Mouse (Mus musculus) stomach, embryonic 16.5 days (tissue): ENCODE data around the gene Zcchc10. TPM values are rescaled to one million over a fixed set of nuclear protein-coding genes. Genes with fewer than 3 reads are reported as not detected.
"Not testable (repeated sequence)": the region's sequence is repeated elsewhere in the genome, so short reads cannot be mapped to it uniquely, and the experiment has no call there.

ENCODE experiments used
- ATAC-seq: fragments of 200-750 bp; cut with Nextera tagmentation; 2 replicates; pipeline ENCODE4 v1.8.0; 2017; ENCODE audit warnings: moderate number of reproducible peaks, moderate TSS enrichment; ENCODE audit not compliant: insufficient read depth, low FRiP score
- H3K27ac ChIP-seq: fragments of 300-500 bp; sonication (generic); 2 replicates; pipeline ENCODE4 v1.5.1; 2014; ENCODE audit warnings: low read length
- H3K27me3 ChIP-seq: fragments of 300-500 bp; sonication (generic); 2 replicates; pipeline ENCODE4 v1.6.1; 2014; ENCODE audit warnings: low read length, control low read depth, mixed read lengths; ENCODE audit not compliant: control insufficient read depth, insufficient read depth
- H3K36me3 ChIP-seq: fragments of 300-500 bp; sonication (generic); 2 replicates; pipeline ENCODE4 v1.6.1; 2014; ENCODE audit warnings: low read length; ENCODE audit not compliant: control insufficient read depth, insufficient read depth
- H3K4me1 ChIP-seq: fragments of 300-500 bp; sonication (generic); 2 replicates; pipeline ENCODE4 v1.6.1; 2014; ENCODE audit warnings: low read length, control low read depth, mixed read lengths; ENCODE audit not compliant: control insufficient read depth, insufficient read depth
- H3K4me2 ChIP-seq: fragments of 300-500 bp; sonication (generic); 2 replicates; pipeline ENCODE4 v1.6.1; 2014; ENCODE audit warnings: low read depth, low read length, mixed read lengths
- H3K4me3 ChIP-seq: fragments of 300-500 bp; sonication (generic); replicated peaks from 2 replicates; pipeline ENCODE4 v1.5.1; 2014; ENCODE audit warnings: mild to moderate bottlenecking, low read length
- H3K9ac ChIP-seq: fragments of 300-500 bp; sonication (generic); 2 replicates; pipeline ENCODE4 v1.6.1; 2014; ENCODE audit warnings: low read length
- H3K9me3 ChIP-seq: fragments of 300-500 bp; sonication (generic); replicated peaks from 2 replicates; pipeline ENCODE4 v1.6.1; 2016; ENCODE audit warnings: low read length, control low read depth; ENCODE audit not compliant: control insufficient read depth
- WGBS: fragments of 180-500 bp; shearing (Covaris S2); extraction: QIAGEN DNeasy Blood & Tissue Kit; methylation state at CpG from one replicate; pipeline ENCODE4 v1.1.7; 2014; 5-methylcytosine and 5-hydroxymethylcytosine counted together
- polyA plus RNA-seq: library from polyadenylated mRNA; unstranded; fragments of >200 nt; fragmentation: Nextera tagmentation; extraction: Ambion mirVana; gene quantifications from 2 replicates; pipeline ENCODE4 v1.2.1, GENCODE M21; 2015

Gene Zcchc10
- polyA plus RNA-seq, 1 experiment from 2014 or later = 19.5 TPM

DNA sequence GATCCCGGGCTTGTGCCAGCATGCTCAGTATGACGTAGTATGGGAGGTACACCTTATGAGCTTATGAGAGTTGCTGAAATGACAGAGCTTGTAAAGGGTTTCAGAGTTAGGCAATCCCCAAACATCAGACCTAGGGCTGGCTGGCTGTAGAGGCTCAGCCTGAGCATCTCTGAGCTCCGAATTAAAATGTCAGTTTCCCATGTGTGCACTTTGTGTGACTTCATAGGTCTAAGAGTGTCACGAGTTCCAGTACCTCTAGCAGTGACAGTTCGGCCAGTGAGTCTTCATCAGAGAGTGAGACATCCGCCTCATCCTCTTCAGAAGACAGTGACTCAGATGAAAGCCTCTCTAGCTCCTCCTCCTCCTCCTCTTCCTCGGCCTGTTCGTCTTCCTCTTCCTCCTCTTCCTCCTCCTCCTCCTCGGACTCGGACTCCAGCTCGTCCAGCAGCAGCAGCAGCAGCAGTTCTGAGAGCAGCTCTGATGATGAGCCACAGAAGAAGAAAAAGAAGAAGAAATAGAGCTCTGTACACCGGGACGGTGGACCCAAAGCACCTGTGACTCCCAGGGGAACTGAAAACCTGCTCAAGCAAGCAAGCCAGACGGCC is 7.7 kb downstream of the Zcchc10 start:
- Histone ChIP-seq H3K4me1 (no peaks in the 10 kb centered on the region), H3K9ac (no peak overlapping the region), H3K9me3 (no peaks in the 10 kb centered on the region), H3K27me3 (no peaks in the 10 kb centered on the region), H3K36me3 (peaks cover 7% of the 10 kb centered on the region; the same call in 1 of the 2 replicates), H3K4me2 (no peak overlapping the region), H3K4me3 (no peak overlapping the region), H3K27ac (no peak overlapping the region)
- 86% methylated on average over 14 of the region's 14 CpGs for WGBS
- ATAC-seq = no peak

GRCm38 (mm10) chr11:53335505-53336181 is 11.2 kb downstream of the Zcchc10 start:
- WGBS = 41% methylated on average over 3 of the region's 3 CpGs
- no peaks in the 10 kb centered on the region for H3K36me3 ChIP-seq
- H3K4me1 ChIP-seq = no peaks in the 10 kb centered on the region
- H3K27ac ChIP-seq = no peak overlapping the region
- H3K9ac ChIP-seq = no peak overlapping the region
- no peak; the same call in 1 of the 2 replicates for ATAC-seq
- no peaks in the 10 kb centered on the region for H3K9me3 ChIP-seq
- H3K4me2 ChIP-seq = no peak overlapping the region
- H3K27me3 ChIP-seq = no peaks in the 10 kb centered on the region
- H3K4me3 ChIP-seq = no peak overlapping the region

DNA sequence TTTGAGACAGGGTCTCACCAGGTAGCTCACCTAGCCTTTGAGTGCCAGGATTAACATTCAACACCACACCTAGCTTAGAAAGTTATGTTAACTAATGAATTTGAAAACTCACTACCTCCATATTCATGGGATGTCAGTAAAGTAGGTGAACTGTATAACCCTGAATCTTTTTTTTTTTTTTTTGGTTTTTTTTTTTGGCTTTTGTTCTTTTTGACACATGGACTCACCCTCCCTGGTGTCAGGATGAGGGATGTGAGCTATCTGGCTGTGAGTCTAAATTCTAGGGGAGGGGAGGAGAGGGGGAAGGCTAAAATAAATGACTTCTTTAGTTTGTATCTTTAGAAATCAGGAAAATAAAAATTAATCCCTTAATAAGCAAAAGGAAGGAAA is 11.7 kb downstream of the Zcchc10 start:
- Histone ChIP-seq H3K4me2 (no peak overlapping the region), H3K4me3 (no peak overlapping the region), H3K9ac (no peak overlapping the region), H3K27me3 (no peaks in the 10 kb centered on the region), H3K9me3 (no peaks in the 10 kb centered on the region), H3K27ac (no peak overlapping the region), H3K36me3 (no peaks in the 10 kb centered on the region), H3K4me1 (no peaks in the 10 kb centered on the region)
- no peak for ATAC-seq

DNA sequence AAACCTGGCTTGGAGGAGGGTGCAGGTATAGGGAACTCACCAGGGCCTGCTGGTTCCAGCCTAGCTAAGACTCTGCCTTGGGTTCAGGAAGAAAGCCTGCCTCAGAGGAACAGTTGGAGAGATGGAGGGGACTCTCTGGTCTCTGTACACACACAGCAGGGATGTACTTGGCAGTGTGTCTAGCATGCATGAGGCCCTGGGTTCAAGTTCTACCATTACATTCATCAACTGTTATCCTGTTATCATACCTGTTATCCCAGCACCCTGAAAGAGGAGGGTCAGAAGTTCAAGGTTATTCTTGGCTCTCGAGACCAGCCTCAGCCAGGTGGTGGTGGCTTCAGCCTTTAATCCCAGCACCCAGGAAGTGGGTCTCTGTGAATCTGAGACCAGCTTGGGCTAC is 12.4 kb downstream of the Zcchc10 start:
- ATAC-seq = no peak
- Histone ChIP-seq H3K9ac (no peak overlapping the region), H3K27me3 (no peaks in the 10 kb centered on the region), H3K4me2 (no peak overlapping the region), H3K27ac (no peak overlapping the region), H3K36me3 (no peaks in the 10 kb centered on the region), H3K4me3 (no peak overlapping the region), H3K4me1 (no peaks in the 10 kb centered on the region), H3K9me3 (no peaks in the 10 kb centered on the region)
- WGBS = 53% methylated on average over 1 of the region's 1 CpGs

GRCm38 (mm10) chr11:53337684-53338083 is 13.2 kb downstream of the Zcchc10 start:
- no peak overlapping the region for H3K9ac ChIP-seq
- no peak overlapping the region for H3K27ac ChIP-seq
- H3K4me2 ChIP-seq = no peak overlapping the region
- no peaks in the 10 kb centered on the region for H3K36me3 ChIP-seq
- H3K9me3 ChIP-seq = no peaks in the 10 kb centered on the region
- H3K4me1 ChIP-seq = no peaks in the 10 kb centered on the region
- no peak for ATAC-seq
- no peak overlapping the region for H3K4me3 ChIP-seq
- no peaks in the 10 kb centered on the region for H3K27me3 ChIP-seq
- WGBS = 69% methylated on average over 8 of the region's 8 CpGs

- H3K9ac ChIP-seq, H3K4me1 ChIP-seq, H3K9me3 ChIP-seq, H3K4me3 ChIP-seq, H3K36me3 ChIP-seq, ATAC-seq, H3K27me3 ChIP-seq, H3K4me2 ChIP-seq: not testable (repeated sequence)
- WGBS = 64% methylated on average over 9 of the region's 10 CpGs
- H3K27ac ChIP-seq = peak overlapping the region; percentile 60
Observed at GRCm38 (mm10) chr11:53341019-53341418, 16.5 kb downstream of the Zcchc10 start.

- 60% methylated on average over 5 of the region's 5 CpGs for WGBS
- Histone ChIP-seq H3K4me1 (no peaks in the 10 kb centered on the region), H3K27ac (no peak overlapping the region), H3K4me2 (no peak overlapping the region), H3K36me3 (no peaks in the 10 kb centered on the region), H3K4me3 (no peak overlapping the region), H3K9me3 (no peaks in the 10 kb centered on the region), H3K27me3 (no peaks in the 10 kb centered on the region; the same call in 1 of the 2 replicates), H3K9ac (no peak overlapping the region)
- no peak for ATAC-seq
Observed at GRCm38 (mm10) chr11:53342711-53343110, 18.2 kb downstream of the Zcchc10 start.

GRCm38 (mm10) chr11:53345328-53345727 is 20.8 kb downstream of the Zcchc10 start:
- Histone ChIP-seq H3K9ac (peak overlapping the region; percentile 5; the same call in 1 of the 2 replicates), H3K4me3 (no peak overlapping the region), H3K36me3 (no peaks in the 10 kb centered on the region), H3K4me1 (no peaks in the 10 kb centered on the region), H3K9me3 (no peaks in the 10 kb centered on the region), H3K27ac (no peak overlapping the region), H3K27me3 (no peaks in the 10 kb centered on the region; the same call in 1 of the 2 replicates), H3K4me2 (no peak overlapping the region)
- WGBS = 21% methylated on average over 5 of the region's 5 CpGs
- no peak for ATAC-seq

- 25% methylated on average over 2 of the region's 2 CpGs for WGBS
- Histone ChIP-seq H3K27me3 (no peaks in the 10 kb centered on the region; the same call in 1 of the 2 replicates), H3K36me3 (no peaks in the 10 kb centered on the region), H3K9ac (no peak overlapping the region), H3K9me3 (no peaks in the 10 kb centered on the region), H3K4me1 (no peaks in the 10 kb centered on the region), H3K4me2 (no peak overlapping the region), H3K27ac (no peak overlapping the region; the same call in 1 of the 2 replicates), H3K4me3 (no peak overlapping the region)
- no peak for ATAC-seq
Observed at GRCm38 (mm10) chr11:53345738-53346137, 21.3 kb downstream of the Zcchc10 start.
